Mouse (Mus musculus) frontal cortex, postnatal 14 days (tissue): ENCODE measurements around the gene Rassf7.

ENCODE experiments used
- DNase-seq, 2 experiments: peaks; one replicate each; pipeline ENCODE4 v3.0.0; 2022; ENCODE audit warnings: low spot score in 2 of 2

The Rassf7 gene

GRCm38 (mm10) chr7:141215101-141215879, at the start of gene Rassf7:
Gene Rassf7, plus strand, starts transcription at chr7:141215860.
- peak; percentile 62 to 71 for DNase-seq

- no peak for DNase-seq
These were observed 47.7 kb upstream of the Rassf7 start for GRCm38 (mm10) chr7:141167901-141168517.

GRCm38 (mm10) chr7:141168518-141168953, 47.1 kb upstream of the Rassf7 start:
- DNase-seq: peak in 1 of 2 experiments; percentile 32

- no peak for DNase-seq
These were observed 46.4 kb upstream of the Rassf7 start for GRCm38 (mm10) chr7:141169300-141169699.

- no peak for DNase-seq
These were observed 45.8 kb upstream of the Rassf7 start for GRCm38 (mm10) chr7:141169866-141170265.

- DNase-seq: peak; percentile 88 to 91
These were observed 43.3 kb upstream of the Rassf7 start, which contains the start of gene Rnh1 for GRCm38 (mm10) chr7:141172116-141173006. Gene Rnh1, minus strand, starts transcription at chr7:141172857.

GRCm38 (mm10) chr7:141173323-141173850, 42.3 kb upstream of the Rassf7 start:
- no peak for DNase-seq

GRCm38 (mm10) chr7:141175068-141175467, 40.6 kb upstream of the Rassf7 start:
- no peak for DNase-seq

- peak; percentile 78 for DNase-seq
These were observed 39.5 kb upstream of the Rassf7 start for GRCm38 (mm10) chr7:141176173-141176572.

- DNase-seq: no peak
These were observed 27.5 kb upstream of the Rassf7 start for GRCm38 (mm10) chr7:141188194-141188593.

- no peak for DNase-seq
These were observed 26.9 kb upstream of the Rassf7 start for GRCm38 (mm10) chr7:141188733-141189132.

- no peak for DNase-seq
These were observed 25.4 kb upstream of the Rassf7 start for GRCm38 (mm10) chr7:141190220-141190619.

- DNase-seq: no peak
These were observed 24.6 kb upstream of the Rassf7 start for GRCm38 (mm10) chr7:141191036-141191435.

- DNase-seq: no peak
These were observed 23.6 kb upstream of the Rassf7 start for GRCm38 (mm10) chr7:141191796-141192685.

GRCm38 (mm10) chr7:141192776-141193347, 22.8 kb upstream of the Rassf7 start:
- DNase-seq: no peak

GRCm38 (mm10) chr7:141193348-141193856, 22.3 kb upstream of the Rassf7 start:
- peak in 1 of 2 experiments; percentile 39 for DNase-seq

GRCm38 (mm10) chr7:141193948-141194347, 21.7 kb upstream of the Rassf7 start, which contains the start of the genes Hras and Lrrc56:
Gene Hras, minus strand, starts transcription at chr7:141194005.
Gene Lrrc56, plus strand, starts transcription at chr7:141194157.
- peak; percentile 92 to 98 for DNase-seq

GRCm38 (mm10) chr7:141194409-141194808, 21.3 kb upstream of the Rassf7 start:
- no peak for DNase-seq

- DNase-seq: peak; percentile 83 to 84
These were observed 20.8 kb upstream of the Rassf7 start for GRCm38 (mm10) chr7:141194830-141195229.

- DNase-seq: no peak
These were observed 19.9 kb upstream of the Rassf7 start for GRCm38 (mm10) chr7:141195754-141196153.
